16 mouse cellular contexts compared by ENCODE assay signal in the genomic region with DNA sequence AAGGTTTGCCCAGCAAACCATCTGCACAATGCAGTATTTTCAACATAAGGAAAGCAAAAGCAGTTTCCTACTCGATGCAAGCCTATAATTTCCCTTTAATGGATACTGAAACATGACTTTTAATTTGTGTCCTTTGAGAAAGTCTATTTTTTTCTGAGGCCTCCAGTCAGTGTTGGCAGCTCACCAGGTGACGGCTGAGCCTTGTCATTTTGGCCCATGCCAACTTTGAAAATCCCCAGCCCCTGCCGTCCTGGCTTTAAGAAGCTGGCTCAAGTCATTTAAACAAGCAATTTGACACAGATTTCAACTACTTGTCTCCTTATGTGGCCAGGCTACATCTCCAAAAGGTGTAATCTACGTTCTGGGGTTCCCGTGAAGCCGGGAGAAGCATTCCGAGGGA.
A peak's percentile ranks its signal among the peaks of the same experiment; 100 is the strongest.
DNase-seq lines count a peak whose midpoint lies in the region; ATAC-seq and TF ChIP-seq lines count a peak whose summit lies in the region.
"Had no signal": no experiment of that assay in that cellular context is flagged by ENCODE, and none has a peak within 500 bp of the region (broad histone marks: within the 10 kb centered on the region; RNA-seq: fewer than 3 reads in every experiment).

No protein-coding gene starts in this region.

- intact Hi-C loops in gastrocnemius, postnatal 36 days (cut with DNase I), result no loop called here

- no peak overlapping the region for H3K27ac ChIP-seq in kidney, adult 2 months (ENCODE audit: insufficient read depth, low read depth, low read length)
- H3K27ac ChIP-seq: embryonic facial prominence, embryonic 12.5 days; hindbrain, embryonic 12.5 days; left cerebral cortex, adult 2 months; liver, embryonic 12.5 days; neural tube, embryonic 15.5 days; stomach, embryonic 15.5 days had no signal

- no peaks in the 10 kb centered on the region for H3K4me1 ChIP-seq in kidney, adult 2 months (ENCODE audit: control insufficient read depth, insufficient read depth, low read length)
- H3K4me1 ChIP-seq: hindbrain, embryonic 12.5 days; liver, embryonic 12.5 days; megakaryocyte, embryonic 14.5 days had no signal

- H3K27me3 ChIP-seq in kidney, adult 2 months (replicated peaks; ENCODE audit: control insufficient read depth, insufficient read depth, low read length), result no peaks in the 10 kb centered on the region
- H3K27me3 ChIP-seq: embryonic facial prominence, embryonic 12.5 days; hindbrain, embryonic 12.5 days; liver, embryonic 12.5 days; megakaryocyte, embryonic 14.5 days; neural tube, embryonic 15.5 days; stomach, embryonic 15.5 days had no signal

- WGBS in kidney, adult 2 months, result 72% methylated on average over 7 of the region's 7 CpGs

- H3K4me3 ChIP-seq in kidney, adult 2 months (ENCODE audit: insufficient read depth, low read depth, low read length), result no peak overlapping the region
- H3K4me3 ChIP-seq: embryonic facial prominence, embryonic 12.5 days; hindbrain, embryonic 12.5 days; left cerebral cortex, adult 2 months; liver, embryonic 12.5 days; megakaryocyte, embryonic 14.5 days; neural tube, embryonic 15.5 days; stomach, embryonic 15.5 days had no signal

- TF ChIP-seq CTCF in kidney, adult 2 months (conservative IDR thresholded peaks at IDR 0.05; ENCODE audit: insufficient read depth, insufficient read length, low read depth, low read length), result no peak

- no peak for DNase-seq in frontal cortex, postnatal 14 days (ENCODE audit: low spot score in 2 of 2)
- DNase-seq in kidney, adult 2 months, result peak; percentile 3
- no peak for DNase-seq in kidney, adult 18-20 months
- peak; percentile 16 for DNase-seq in Muller cell, postnatal 12 days (ENCODE audit: inconsistent ontology term)
- DNase-seq in adrenal gland, postnatal 36 days, result peak; percentile 30 to 57
- no peak for DNase-seq in embryo, embryonic 10.5 days (ENCODE audit: low spot score)
- no peak for DNase-seq in gastrocnemius, postnatal 36 days
- DNase-seq: kidney, postnatal 10 days had no signal

- no peak for TF ChIP-seq POLR2A in kidney, adult 2 months (IDR thresholded peaks at IDR 0.05; ENCODE audit: low read depth, low read length)

- peak; percentile 11; the same call in 1 of the 2 replicates for ATAC-seq in frontal cortex, adult (ENCODE audit: low TSS enrichment)
- ATAC-seq: liver, embryonic 12.5 days had no signal

- no peaks in the 10 kb centered on the region for H3K36me3 ChIP-seq in kidney, adult 2 months (ENCODE audit: control insufficient read depth, insufficient read depth, low read length)
- H3K36me3 ChIP-seq: embryonic facial prominence, embryonic 12.5 days; hindbrain, embryonic 12.5 days; liver, embryonic 12.5 days; neural tube, embryonic 15.5 days; stomach, embryonic 15.5 days had no signal

Comparison
In these comparisons a context has a peak if more than half of its experiments do, and no peak if none do; other contexts are left out.
1. DNase-seq: peak in kidney, adult 2 months (single experiment), Muller cell, postnatal 12 days (single experiment) and adrenal gland, postnatal 36 days (2 of 2); none in frontal cortex, postnatal 14 days (0 of 2), kidney, adult 18-20 months (single experiment), embryo, embryonic 10.5 days (single experiment) and gastrocnemius, postnatal 36 days (0 of 2).